Mouse (Mus musculus) heart, adult 9 months (tissue): ENCODE measurements at regions not wholly inside any gene's neighbourhood (a gene's known extent, or its start where the extent isn't known, plus 50 kb on each side); places are given as distances from the start of the nearest gene placed in this dataset.

Experiments
- DNase-seq, 2 experiments: peaks; one replicate each; pipeline ENCODE4 v3.0.0; 2022; ENCODE audit warnings: low spot score in 2 of 2

DNA sequence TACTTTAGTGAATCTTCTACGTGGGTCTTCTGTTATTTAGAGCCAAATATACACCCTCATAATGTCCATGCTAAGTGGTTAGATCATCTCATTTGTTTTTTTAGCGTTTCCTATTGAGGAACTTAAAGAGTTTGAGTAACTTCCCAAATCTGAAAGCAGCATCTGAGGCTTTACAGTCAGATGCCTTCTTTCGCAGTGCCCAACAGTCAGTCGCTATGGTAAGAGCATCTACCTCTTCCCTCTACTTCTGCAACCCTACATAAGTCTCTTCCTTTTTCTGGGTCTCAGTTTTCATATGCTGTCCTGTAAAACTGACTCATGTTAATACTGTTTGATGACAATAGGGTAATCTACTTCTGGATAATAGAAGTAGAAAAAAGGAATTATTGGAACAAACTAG is 146.8 kb downstream of the Ktn1 start:
- no peak for DNase-seq

DNA sequence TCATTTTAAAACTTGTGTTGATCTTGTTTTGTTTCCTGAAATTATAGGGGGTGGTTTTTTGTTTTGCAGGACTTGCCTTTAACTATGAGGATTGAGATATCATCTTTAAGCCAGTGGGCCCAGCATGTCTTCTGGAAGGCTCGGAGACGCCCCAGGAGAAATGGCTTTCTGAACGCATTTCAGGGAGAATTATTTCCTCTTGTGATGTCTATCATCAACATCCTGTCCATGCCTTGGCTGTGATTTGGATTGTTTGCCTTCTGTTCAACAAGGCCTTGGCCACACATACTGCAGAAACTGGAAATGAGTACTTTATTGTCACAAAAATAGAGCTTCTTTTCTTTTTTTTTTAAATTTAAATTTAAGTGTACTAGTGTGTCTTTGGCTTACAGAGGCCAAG is 150.0 kb downstream of the Ktn1 start:
- DNase-seq, result no peak

DNA sequence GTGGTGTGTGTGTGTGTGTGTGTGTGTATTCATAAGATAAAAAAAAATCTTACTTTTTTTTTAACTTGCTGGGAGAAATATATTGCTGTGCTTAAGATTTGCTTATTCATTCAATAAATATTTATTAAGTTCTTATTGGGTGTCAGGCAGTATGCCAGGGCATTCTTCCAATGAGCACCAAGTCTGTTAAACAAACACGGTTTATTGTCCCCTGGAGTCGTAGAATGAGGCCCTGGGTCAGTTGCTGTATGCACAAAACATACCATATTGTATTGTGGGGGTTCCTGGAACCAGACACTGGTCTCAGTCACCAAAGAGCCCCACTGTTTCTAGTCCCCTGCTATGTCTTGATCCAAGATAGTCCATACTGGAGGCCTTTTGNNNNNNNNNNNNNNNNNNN is 151.3 kb downstream of the Ktn1 start:
- no peak for DNase-seq

DNA sequence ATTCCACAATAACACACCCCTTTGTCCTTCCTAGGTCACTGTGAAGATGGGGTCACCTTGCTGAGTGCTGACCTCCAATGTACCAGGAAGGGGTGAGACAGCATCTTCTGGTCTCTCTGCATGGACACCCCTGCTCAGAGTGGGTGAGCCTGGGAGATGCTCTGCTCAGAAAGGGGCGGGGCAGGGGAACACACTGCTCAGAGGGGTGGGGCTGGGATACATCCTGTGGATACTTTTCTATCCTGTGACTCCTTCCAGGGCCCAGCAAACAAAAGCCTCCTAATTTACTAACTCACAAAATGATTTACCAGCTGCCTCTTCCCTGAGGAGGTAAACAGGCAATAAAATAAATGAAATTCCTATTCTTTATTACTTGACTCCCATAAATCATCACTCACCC is 157.0 kb downstream of the Ktn1 start:
- DNase-seq, result peak in 1 of 2 experiments; percentile 30

DNA sequence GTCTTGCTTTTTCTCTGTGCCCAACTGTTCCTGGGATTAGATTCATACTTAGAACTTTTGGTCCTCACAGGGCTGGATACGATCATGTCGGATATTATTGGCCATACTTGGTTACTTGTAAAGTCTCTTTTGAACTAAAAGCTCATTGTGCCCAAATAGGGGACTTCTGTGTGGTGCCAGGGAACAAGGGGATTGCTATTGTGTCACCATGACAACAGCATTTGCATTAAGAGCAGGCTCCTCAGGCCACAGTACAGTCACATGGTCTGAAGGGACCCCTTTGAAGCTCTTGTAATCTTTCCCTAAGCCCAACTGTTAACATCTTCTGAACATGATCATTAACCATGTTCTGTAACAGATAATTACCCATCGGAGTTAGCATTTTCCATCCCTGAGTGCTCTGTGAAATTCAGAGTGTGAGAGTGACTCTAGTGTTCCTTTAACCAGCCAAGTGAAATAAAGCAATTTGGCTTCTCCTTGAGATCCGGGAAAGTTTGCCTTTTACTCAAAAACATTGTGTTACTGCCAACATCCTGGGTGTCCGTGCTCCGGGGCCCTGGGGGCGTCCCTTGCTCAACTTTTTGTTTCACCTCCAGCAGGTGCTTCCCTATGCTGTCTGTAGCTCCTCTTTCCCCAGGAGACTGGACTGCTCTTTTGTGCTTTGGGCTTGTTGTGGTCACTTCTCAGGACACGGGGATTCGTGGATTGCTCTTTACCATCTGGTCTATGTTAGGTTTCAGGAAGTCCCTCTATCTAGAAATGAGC is 157.7 kb downstream of the Ktn1 start:
- peak in 1 of 2 experiments; percentile 15 for DNase-seq

DNA sequence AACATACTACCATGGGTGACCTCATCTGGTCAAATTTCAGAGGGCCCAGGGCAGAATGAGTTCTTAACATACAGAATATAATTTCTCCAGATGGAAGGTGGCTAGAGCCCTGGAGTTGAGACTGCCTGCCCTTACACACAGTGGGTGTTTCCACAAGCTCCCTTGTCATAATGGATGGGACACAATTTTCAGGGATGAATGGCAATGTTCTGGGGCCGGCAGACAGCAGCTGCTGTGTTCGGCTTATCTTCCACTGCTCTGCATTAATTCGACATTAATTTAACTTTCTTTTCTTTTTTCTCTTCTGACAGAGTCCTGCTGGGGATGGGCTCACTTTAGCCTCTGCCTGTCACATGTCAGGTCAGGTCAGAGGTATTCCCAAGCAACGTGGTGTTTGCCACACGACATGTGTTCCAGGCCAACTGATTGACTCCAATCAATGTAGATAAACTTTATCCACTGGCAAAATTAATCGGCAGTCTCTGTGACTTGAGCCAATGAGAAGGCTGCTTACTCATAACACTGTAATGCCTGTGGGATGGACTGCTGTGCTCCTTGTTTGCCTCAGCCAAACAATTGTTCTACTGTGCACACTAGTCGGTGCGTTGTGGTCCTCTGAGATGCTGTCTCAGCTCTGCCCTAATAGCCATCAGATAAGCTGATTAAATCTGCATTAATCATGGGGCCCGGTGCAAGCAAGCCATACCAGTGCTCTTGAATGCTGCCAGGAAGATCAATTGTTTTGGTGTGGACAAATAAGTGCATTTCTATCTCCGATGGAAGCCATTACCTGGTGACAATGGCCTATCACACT is 160.1 kb downstream of the Ktn1 start:
- DNase-seq, result no peak

DNA sequence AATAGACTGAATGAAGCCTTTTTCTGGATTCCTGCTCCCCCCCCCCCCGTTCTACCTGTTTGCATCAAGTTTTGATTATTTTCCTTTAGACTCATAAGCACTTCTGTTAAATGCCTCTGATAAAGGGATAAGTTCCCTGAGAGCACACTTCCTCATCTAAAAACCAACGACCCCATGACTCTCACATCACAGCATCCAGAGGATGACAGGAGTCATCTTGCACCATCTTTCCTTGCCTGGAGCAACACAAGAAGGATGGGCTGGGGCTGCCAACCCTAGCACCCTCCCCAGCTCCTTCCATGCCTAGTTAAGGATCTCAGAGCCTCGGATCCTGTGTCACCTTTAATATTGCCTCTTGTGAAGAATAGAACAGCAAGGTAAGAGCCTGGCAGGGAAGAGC is 170.0 kb downstream of the Ktn1 start:
- DNase-seq, result no peak

DNA sequence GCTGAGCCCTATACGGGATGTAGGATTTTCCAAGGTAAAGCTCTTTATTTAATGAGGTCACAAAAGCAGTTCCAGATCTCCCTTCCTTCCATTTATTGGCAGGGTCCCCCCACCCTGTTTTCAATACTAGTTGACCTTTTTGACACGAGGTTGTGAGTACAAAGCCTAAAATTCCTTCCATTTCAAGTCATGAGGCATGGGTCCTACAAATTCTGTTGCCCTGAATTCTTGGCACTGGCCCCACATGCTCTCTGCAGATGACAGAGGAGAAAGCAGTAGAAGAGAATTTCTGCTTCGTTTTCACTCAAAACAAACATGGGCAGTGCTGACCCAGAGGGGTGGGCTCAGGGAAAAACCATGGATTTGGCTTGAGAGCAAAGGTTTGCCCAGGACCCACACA is 170.4 kb downstream of the Ktn1 start:
- no peak for DNase-seq

DNA sequence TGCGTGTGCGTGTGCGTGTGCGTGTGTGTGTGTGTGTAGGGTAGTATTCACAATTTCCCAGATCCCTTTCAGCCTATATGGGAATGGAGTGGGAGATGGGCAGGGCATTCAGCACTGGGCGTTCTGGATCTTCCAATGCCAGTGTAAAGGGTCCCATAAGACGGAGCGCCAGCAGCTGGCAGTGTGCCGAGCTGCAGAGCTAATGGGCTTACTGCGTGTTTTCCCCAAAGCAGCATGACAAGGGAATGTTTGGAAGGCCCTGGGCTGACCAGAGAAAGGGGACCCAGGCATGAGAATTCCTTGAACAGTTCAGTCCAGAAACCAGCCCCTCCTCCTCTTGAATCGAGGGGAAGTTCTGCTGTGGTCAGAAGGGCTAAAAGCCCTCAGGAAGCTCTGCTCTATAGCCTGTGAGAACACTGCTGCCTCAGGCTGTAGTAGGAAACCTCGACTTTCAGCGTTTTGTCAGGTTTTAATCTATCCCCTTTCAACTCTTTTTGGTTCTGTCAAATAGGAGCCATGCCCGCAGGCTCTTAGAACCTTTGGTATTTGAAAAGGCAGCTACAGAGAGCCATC is 172.4 kb downstream of the Ktn1 start:
- no peak for DNase-seq

DNA sequence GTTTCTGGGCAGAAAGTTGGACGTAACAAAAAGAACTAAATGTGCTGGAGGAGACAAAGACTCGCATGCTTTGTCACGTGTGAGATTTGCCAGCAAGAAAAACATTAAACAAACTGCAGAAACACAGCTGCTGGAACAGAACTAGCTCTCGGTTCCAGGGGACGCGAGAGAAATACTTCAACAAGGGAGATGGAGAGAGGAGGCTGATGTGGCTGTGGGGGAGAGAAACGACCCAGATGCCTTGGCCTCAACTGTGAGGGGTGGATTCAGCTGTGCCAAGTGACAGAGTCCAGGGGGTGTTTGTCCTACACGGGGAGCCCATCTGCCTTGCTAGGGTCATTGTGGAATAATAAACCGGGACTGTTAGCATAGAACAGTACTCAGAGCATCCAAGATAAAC is 174.9 kb downstream of the Ktn1 start:
- DNase-seq, result no peak

DNA sequence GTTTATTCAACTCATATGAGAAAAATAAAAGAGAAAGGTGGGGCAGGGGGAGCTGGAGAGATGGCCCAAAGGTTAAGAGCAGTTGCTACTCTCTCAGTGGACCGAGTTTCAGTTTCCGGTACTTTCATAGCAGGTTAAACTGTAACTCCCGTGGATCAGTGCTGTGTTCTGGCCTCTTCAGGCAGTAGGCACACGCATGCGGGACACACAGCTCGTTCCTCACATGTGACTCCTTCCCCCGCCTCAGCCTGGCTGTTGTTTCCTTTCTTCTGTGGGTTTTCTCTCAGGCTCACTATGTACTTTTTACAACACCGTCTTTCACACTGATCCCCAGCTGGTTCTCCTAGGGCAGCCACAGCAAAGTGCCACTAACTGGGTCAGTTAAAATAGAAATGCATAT is 175.4 kb downstream of the Ktn1 start:
- no peak for DNase-seq

DNA sequence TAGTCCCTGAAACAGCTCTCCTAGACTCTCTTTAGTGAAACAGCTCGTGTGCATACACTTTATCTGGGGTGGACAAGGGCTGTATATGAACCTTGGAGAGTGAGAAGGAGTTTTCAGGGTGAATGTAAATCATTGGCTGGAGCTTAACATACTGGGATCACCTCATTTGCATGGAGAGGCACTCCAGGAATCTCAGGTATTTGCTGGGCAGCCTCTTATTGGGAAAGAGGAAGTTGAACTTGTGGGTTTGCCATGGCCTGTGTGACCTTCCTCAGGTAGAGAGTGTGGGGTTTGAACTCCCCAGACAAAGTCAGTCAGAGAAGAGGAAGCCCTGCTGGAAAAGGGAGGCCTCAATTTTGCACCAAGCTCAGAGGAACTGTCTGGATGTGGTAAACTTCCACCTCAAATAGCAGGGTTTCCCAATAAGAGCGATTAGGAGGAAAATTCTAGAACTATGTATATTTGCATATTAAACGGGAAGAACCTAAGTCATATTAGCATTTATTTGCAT is 177.3 kb downstream of the Ktn1 start:
- DNase-seq, result no peak

DNA sequence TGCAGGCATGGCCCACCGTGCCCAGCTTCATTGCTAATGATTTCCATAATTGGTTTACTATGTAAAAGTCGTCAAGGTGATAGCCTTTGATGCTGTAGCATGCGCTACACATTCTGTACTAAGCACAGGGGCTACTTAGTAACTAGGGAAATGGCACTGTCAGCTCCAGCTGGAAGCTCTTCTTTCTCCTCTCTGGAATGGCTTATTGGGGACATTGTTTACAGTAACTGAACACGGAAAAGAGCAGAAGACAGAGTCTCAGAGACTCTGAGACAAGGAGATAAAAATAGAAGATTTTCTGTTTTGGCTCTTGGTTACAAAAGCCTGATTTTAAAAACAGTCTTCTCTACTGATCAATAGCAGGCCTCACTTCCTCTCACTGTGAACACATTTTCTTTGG is 178.3 kb downstream of the Ktn1 start:
- no peak for DNase-seq

DNA sequence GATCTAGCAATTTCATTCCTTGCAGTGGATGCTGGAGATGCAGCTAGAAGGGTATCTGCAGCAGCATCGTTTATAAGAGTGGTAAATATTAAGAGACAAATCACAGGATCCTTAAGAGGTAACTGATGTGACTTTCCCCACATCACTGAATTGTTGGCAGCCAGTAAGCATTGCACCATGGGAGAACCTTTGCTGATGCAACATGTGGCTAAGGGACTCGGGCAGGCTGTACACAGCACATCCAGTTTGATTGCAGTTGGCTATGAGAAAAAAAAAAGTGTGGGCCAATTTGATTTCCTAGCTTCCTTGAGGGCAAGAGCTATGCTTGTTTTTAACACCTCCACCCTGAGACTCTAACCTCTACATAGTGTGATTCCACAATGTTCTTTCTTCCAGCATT is 179.4 kb downstream of the Ktn1 start:
- DNase-seq, result no peak

DNA sequence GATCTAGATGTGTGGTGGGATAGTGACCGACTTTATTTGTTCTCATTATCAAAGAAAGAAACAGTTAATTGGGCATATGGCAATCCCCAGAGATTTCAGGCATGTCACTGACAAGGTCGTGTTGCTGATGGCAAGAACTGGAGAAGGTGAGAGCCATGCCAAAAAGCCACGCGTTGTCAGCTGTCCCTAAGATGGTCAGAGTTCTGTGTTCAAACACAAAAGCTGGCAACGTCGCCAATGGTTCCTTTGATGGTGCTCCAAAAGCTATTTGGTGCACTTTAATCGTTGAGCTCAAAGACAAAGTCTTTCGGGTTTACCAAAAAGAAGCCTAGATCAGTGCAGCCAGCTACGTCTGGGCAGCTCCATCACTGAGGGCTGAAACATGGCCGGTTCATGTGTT is 185.4 kb downstream of the Ktn1 start:
- no peak for DNase-seq

DNA sequence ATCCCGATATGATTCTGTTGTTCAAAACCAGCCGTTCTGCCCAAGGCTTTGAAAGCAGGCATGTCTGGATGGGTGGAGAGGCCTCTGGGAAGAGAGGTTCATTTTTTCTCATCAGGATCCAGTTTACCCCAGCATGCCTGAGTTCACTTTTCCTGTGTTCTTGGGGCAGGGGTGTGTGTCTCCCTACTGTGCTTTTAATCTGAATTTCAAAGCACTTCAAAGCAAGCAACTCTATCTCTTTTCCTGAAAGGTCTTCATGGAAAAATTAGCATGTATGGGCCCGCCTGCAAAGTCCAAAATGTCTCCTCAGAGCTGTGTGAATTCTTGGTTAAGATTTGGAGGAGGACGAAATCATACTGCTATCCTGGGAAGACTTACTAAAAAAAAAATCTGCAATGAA is 187.2 kb downstream of the Ktn1 start:
- DNase-seq, result no peak

DNA sequence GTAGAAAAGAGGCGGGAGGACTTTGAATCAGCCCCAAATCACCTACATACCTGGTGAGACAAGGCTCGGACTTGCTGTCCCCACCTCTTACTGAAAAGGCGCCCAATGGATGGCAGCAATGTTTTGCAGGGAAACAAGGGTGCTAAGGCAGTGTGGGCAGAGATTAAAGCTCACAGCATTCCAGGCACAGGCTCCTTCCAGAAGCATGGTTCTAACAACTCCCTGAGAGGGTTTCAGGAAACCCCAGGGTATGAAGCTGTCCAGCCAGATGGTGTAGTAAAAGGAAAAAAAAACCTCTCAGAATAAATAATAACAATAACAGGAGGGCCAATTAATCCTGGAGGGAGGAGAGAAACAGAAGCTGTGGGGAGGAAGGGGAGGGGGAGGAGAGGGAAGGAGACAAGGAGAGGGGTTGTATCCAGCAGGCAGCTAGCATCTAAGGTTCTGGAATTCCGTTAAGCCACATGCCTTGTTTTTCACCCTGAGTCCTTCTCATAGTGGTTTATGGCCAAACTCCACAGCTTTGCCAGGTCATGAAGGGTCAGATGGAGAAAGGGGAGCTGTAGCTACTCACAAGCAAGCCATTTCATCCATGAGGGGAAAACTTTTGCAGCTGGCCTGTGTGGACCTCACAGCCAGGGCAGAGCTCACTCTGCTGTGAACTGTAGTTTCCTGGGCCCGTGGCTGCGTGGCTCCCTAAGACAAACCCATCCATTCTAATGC is 191.4 kb downstream of the Ktn1 start:
- DNase-seq, result peak in 1 of 2 experiments; percentile 11

DNA sequence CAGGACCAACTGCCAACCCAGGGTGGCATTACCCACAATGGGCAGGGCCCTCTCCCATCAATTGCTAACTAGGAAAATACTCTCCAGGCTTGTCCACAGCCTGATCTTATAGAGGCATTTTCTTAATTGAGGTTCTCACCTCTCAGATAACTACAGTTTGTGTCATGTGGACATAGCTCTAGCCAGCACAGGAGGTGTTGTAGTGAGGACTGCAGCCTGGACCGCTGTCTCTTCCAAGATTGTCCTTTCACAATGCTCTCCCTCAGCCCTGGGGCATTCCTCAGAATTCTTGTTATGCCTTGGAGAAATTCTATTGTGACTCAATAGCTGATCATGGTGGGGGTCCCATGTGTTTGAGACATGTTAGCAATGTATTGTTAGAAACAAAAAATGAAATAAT is 196.1 kb downstream of the Ktn1 start:
- no peak for DNase-seq

DNA sequence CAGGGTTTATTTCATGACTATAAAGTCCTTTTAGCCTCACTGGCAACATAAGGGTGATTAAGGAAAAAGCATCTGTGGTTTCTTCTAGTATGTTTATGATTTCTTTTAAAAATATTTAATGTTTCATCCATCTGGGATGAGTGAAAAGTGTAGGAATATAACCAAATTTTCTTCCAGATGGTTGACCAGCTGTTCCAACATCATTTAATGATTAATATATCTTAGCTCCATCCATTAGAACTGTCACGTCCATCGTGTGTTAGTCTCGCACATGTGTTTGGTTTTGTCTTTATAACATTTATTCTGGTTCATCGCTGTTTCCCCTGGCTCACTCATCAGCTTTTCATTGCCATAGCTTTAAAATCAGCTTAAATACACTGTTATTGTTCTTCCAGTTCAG is 200.6 kb downstream of the Ktn1 start:
- DNase-seq, result no peak

DNA sequence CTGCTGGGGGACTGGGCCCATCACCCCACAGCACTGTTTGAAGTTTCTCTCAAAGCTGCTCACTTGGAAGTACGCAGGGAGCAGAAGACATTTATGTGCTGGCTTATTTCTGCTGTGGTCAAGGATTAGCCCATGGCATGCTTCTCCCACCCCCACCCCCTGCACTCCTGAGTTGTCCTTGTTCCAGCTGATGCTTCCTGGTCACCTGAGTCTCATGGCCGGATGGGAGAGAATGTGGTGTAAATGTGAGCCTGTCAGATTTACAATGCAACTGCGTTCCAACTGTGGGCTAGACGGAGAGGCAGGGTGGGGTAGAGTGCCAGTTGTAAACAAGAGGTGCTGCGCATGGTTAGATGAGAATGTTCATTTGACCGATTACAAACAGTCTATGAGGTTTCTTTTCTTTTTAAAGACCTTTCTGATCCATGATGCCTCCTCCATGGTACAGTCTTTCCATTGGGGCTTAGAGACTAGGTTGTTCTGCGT is 208.1 kb downstream of the Ktn1 start:
- no peak for DNase-seq

DNA sequence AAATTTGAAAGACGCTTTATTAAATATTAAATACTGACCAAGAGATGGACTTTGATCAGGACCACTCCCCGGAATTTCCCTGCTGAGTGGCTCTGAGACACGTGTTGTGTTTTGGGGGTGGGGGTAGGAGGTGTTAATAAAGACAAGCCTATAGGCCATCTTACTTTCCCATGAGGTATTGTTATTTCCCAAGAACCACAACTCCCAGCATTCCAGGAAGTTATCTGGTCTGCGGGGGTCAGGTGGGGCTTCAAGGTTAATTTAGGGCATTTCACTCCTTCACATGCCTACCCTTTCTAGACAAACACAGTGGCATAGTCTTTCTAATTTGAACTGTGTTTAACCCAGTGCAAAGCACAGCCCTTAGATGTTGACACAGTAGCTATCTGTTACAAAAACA is 209.0 kb downstream of the Ktn1 start:
- DNase-seq, result no peak
